Mouse (Mus musculus) myocyte (in vitro differentiated cells): Measurements from ENCODE around the gene Rgs6.

Source experiments
- MAX ChIP-seq: IDR thresholded peaks from one replicate; pipeline ENCODE4 v1.6.1; 2011; ENCODE audit warnings: low read depth, mild to moderate bottlenecking, control low read depth
- POLR2A ChIP-seq: IDR thresholded peaks from one replicate; pipeline ENCODE4 v1.6.1; 2011; ENCODE audit warnings: low read depth, mild to moderate bottlenecking, control low read depth, moderate library complexity; ENCODE audit not compliant: insufficient read length
- POLR2AphosphoS2 ChIP-seq: IDR thresholded peaks from one replicate; pipeline ENCODE4 v1.6.1; 2011; ENCODE audit warnings: low read depth, control low read depth; ENCODE audit not compliant: insufficient read length
- REST ChIP-seq: IDR thresholded peaks from one replicate; pipeline ENCODE4 v1.6.1; 2011; ENCODE audit warnings: mild to moderate bottlenecking, control low read depth, moderate library complexity; ENCODE audit not compliant: insufficient read depth, insufficient read length
- TCF3 ChIP-seq: IDR thresholded peaks from one replicate; pipeline ENCODE4 v1.6.1; 2011; ENCODE audit warnings: low read depth, control low read depth; ENCODE audit not compliant: insufficient read length

GRCm38 (mm10) chr12:82935121-82935762, 347.1 kb downstream of the Rgs6 start:
- no peak for TF ChIP-seq POLR2A
- no peak for TF ChIP-seq MAX
- no peak for TF ChIP-seq TCF3
- TF ChIP-seq REST: no peak
- no peak for TF ChIP-seq POLR2AphosphoS2
